Mouse (Mus musculus): Measurements from ENCODE around the gene Plxna4. TPM values are rescaled to one million over a fixed set of nuclear protein-coding genes. Genes with fewer than 3 reads are reported as not detected.

Plxna4 gene
- polyA plus RNA-seq, 1 experiment from 2014 or later, result 2.5 TPM

DNA sequence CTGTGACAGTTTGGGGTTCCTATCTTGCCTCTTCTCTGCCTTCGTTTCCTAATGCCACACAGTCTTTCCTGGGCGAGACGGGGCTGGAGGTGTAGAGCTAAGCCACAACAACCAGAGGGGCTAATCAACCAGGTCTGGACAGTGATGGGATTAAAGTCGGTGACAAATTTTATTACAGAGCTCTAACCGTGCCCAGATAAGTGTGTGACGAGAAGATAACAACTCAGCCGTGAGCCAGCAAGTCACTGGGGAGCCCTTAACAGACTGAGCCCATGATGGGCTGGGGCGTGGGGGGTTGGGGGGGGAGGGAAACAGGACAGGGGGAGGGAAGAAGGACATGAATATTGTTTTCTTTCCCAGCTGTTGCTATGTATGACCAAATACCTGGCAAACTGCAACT, 123.4 kb downstream of the Plxna4 start:
- no peaks in the 10 kb centered on the region for H3K27me3 ChIP-seq (replicated peaks; ENCODE audit: insufficient read depth, low read length)
- no peak overlapping the region for H3K4me3 ChIP-seq (ENCODE audit: low read depth, low read length)
- 28% methylated on average over 8 of the region's 8 CpGs for WGBS
- DNase-seq (ENCODE audit: low spot score) (no peak), ATAC-seq (no peak)
- no peak for TF ChIP-seq EP300 (IDR thresholded peaks at IDR 0.05)
- TF ChIP-seq CTCF (IDR thresholded peaks at IDR 0.05), result no peak
- no peaks in the 10 kb centered on the region for H3K9me3 ChIP-seq (ENCODE audit: low read length)
- no peaks in the 10 kb centered on the region; the same call in none of the 2 replicates for H3K4me1 ChIP-seq (ENCODE audit: insufficient read depth, low read depth, low read length)
- no peak overlapping the region for H3K27ac ChIP-seq (ENCODE audit: low read length)
- H3K36me3 ChIP-seq (ENCODE audit: insufficient read depth, low read length), result no peaks in the 10 kb centered on the region
- H3K9ac ChIP-seq (replicated peaks; ENCODE audit: low read depth), result no peak overlapping the region
- H3K4me2 ChIP-seq (replicated peaks; ENCODE audit: low read depth, low read length), result no peak overlapping the region

DNA sequence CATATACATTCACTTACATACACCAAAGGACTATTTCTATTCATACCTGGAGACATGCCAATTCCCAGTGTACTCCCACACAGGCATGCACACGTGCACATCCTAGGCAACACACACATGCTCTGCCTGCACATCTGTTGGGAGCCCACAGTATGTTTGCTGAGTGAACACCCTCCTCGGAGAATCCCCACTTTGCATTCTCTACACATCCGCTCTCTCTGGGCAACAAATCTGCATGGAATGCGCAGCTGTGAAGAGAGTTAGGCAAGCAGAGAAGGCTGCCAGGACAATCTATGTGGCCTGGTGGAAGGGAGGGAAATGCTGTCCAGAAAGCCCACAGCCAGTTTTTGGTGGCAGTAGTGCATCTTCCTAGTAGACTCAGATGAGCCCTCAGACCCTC, 123.9 kb downstream of the Plxna4 start:
- H3K9ac ChIP-seq (replicated peaks; ENCODE audit: low read depth), result no peak overlapping the region
- DNase-seq (ENCODE audit: low spot score), result peak; percentile 38
- 42% methylated on average over 4 of the region's 4 CpGs for WGBS

DNA sequence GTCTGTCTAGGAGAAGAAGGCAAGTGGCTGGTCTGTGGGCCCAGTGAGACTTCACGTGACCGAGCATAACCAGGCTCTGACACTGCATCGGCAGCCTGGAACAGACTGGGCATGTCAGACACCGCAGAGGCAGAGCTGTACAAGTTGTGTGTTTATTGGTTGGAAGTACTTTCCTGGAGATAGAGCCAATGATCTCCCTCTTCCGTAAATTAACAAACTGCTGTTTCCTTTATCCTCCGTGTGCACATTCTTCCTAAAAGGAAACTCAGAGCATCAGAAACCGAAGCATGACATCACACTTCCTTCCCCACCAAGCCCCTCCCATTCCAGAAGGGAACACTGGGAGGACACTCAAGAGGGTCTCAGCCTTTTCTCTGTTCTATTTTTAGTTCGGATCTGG, 127.6 kb downstream of the Plxna4 start:
- DNase-seq (ENCODE audit: low spot score) (peak; percentile 83), ATAC-seq (peak; percentile 90)
- 37% methylated on average over 8 of the region's 8 CpGs for WGBS
- no peaks in the 10 kb centered on the region for H3K27me3 ChIP-seq (replicated peaks; ENCODE audit: insufficient read depth, low read length)
- no peak overlapping the region for H3K9ac ChIP-seq (replicated peaks; ENCODE audit: low read depth)
- no peak overlapping the region for H3K27ac ChIP-seq (ENCODE audit: low read length)
- H3K9me3 ChIP-seq (ENCODE audit: low read length), result no peaks in the 10 kb centered on the region
- H3K4me1 ChIP-seq (ENCODE audit: insufficient read depth, low read depth, low read length), result no peaks in the 10 kb centered on the region; the same call in none of the 2 replicates
- no peaks in the 10 kb centered on the region for H3K36me3 ChIP-seq (ENCODE audit: insufficient read depth, low read length)
- peak overlapping the region; percentile 14; the same call in 1 of the 2 replicates for H3K4me2 ChIP-seq (replicated peaks; ENCODE audit: low read depth, low read length)
- TF ChIP-seq CTCF (IDR thresholded peaks at IDR 0.05) (no peak), EP300 (IDR thresholded peaks at IDR 0.05) (peak; percentile 95)
- H3K4me3 ChIP-seq (ENCODE audit: low read depth, low read length), result no peak overlapping the region

More for the DNA sequence above, 123.9 kb downstream of the Plxna4 start:
- H3K4me2 ChIP-seq (replicated peaks; ENCODE audit: low read depth, low read length), result no peak overlapping the region
- no peaks in the 10 kb centered on the region; the same call in none of the 2 replicates for H3K4me1 ChIP-seq (ENCODE audit: insufficient read depth, low read depth, low read length)
- H3K27me3 ChIP-seq (replicated peaks; ENCODE audit: insufficient read depth, low read length), result no peaks in the 10 kb centered on the region
- H3K9me3 ChIP-seq (ENCODE audit: low read length), result no peaks in the 10 kb centered on the region
- no peak for ATAC-seq
- H3K36me3 ChIP-seq (ENCODE audit: insufficient read depth, low read length), result no peaks in the 10 kb centered on the region
- no peak overlapping the region for H3K27ac ChIP-seq (ENCODE audit: low read length)
- TF ChIP-seq EP300 (IDR thresholded peaks at IDR 0.05), result no peak
- no peak for TF ChIP-seq CTCF (IDR thresholded peaks at IDR 0.05)
- H3K4me3 ChIP-seq (ENCODE audit: low read depth, low read length), result no peak overlapping the region

DNA sequence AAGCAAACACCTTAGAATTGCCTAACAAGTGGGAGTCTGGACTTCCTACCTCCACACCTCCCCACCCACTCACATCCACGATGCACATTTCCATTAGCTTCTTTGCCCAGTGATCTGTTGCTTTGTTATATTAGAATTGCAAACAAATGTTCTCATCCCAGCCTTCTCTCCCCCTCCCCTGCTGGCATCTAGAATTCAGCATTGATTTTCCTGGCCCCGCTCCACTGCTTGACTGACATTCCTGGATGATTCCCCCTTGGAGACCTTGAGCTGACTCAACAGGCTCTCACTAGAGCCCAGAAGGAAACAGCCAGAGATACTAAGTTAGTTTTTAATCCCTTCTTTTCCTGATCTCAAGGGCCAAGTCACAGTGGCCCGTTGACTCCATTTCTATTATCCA, 131.4 kb downstream of the Plxna4 start:
- Histone ChIP-seq H3K36me3 (ENCODE audit: insufficient read depth, low read length) (no peaks in the 10 kb centered on the region), H3K4me1 (ENCODE audit: insufficient read depth, low read depth, low read length) (no peaks in the 10 kb centered on the region), H3K4me3 (ENCODE audit: low read depth, low read length) (no peak overlapping the region), H3K4me2 (replicated peaks; ENCODE audit: low read depth, low read length) (no peak overlapping the region), H3K27me3 (replicated peaks; ENCODE audit: insufficient read depth, low read length) (no peaks in the 10 kb centered on the region), H3K9me3 (ENCODE audit: low read length) (no peaks in the 10 kb centered on the region), H3K9ac (replicated peaks; ENCODE audit: low read depth) (no peak overlapping the region), H3K27ac (ENCODE audit: low read length) (no peak overlapping the region)
- ATAC-seq, result no peak
- 69% methylated on average over 3 of the region's 3 CpGs for WGBS
- DNase-seq (ENCODE audit: low spot score), result no peak
- TF ChIP-seq CTCF (IDR thresholded peaks at IDR 0.05), result no peak

DNA sequence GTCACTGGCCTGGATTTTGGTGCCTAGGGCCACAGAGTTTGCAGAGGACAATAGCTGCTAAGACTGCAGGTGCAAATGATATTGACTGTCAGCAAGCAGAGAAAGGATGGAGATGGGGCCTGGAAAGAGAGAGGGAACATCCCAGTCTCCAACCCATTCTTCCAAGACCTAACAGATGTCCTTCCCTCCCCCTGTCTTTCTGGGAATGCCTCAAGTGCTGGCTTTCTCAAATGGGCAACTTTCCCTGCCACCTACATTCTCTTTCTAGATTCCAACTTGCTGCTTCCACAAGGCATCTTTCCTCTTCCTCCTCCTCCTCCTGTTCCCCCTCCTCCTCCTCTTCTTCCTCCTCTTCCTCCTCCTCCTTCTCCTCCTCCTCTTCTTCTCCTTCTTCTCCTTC, 136.1 kb downstream of the Plxna4 start:
- ATAC-seq, result no peak
- H3K4me1 ChIP-seq (ENCODE audit: insufficient read depth, low read depth, low read length), result no peaks in the 10 kb centered on the region
- H3K36me3 ChIP-seq (ENCODE audit: insufficient read depth, low read length), result no peaks in the 10 kb centered on the region
- DNase-seq (ENCODE audit: low spot score), result no peak
- no peak for TF ChIP-seq EP300 (IDR thresholded peaks at IDR 0.05)
- TF ChIP-seq CTCF (IDR thresholded peaks at IDR 0.05), result no peak
- H3K4me2 ChIP-seq (replicated peaks; ENCODE audit: low read depth, low read length), result no peak overlapping the region
- H3K9ac ChIP-seq (replicated peaks; ENCODE audit: low read depth), result no peak overlapping the region
- no peak overlapping the region for H3K4me3 ChIP-seq (ENCODE audit: low read depth, low read length)
- no peaks in the 10 kb centered on the region for H3K9me3 ChIP-seq (ENCODE audit: low read length)
- no peaks in the 10 kb centered on the region for H3K27me3 ChIP-seq (replicated peaks; ENCODE audit: insufficient read depth, low read length)
- no peak overlapping the region for H3K27ac ChIP-seq (ENCODE audit: low read length)

DNA sequence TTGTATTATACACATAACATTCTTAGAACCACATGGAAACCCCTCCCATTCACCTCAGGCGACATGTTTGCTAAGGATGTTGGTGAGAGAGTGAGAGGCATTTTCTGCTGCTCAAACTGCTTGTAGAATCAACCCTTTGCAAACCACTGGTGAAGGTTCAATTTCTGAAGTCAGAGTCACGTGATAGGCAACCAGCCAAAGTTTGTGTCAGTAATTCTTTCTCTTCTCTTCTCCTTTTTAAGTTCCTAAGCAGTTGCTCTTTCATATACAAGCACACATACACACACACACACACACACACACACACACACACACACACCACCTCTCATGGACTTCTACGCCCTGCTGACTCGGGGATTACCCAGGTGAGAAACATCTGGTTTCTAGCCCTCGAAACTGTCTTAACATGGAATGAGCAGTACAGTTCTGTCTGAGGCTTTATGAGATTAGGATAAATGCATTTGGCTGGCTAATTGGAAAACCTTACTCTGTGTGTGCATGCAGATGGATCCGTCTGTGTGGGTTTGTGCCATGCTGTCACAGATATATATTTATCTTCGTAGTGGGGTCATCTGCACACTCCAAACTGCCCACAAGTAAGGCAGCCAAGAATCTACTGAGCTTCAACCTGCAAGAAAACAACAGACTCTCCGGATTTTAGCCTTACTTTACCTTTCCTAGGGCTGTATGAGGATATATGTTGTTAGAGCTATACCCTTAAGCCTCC, 138.6 kb downstream of the Plxna4 start:
- Histone ChIP-seq H3K4me2 (replicated peaks; ENCODE audit: low read depth, low read length) (no peak overlapping the region), H3K4me1 (ENCODE audit: insufficient read depth, low read depth, low read length) (no peaks in the 10 kb centered on the region), H3K27me3 (replicated peaks; ENCODE audit: insufficient read depth, low read length) (no peaks in the 10 kb centered on the region), H3K9ac (replicated peaks; ENCODE audit: low read depth) (no peak overlapping the region), H3K36me3 (ENCODE audit: insufficient read depth, low read length) (no peaks in the 10 kb centered on the region), H3K27ac (ENCODE audit: low read length) (no peak overlapping the region), H3K4me3 (ENCODE audit: low read depth, low read length) (no peak overlapping the region), H3K9me3 (ENCODE audit: low read length) (no peaks in the 10 kb centered on the region)
- 73% methylated on average over 8 of the region's 8 CpGs for WGBS
- ATAC-seq (no peak), DNase-seq (ENCODE audit: low spot score) (no peak)
- no peak for TF ChIP-seq CTCF (IDR thresholded peaks at IDR 0.05)
- no peak for TF ChIP-seq EP300 (IDR thresholded peaks at IDR 0.05)
